Mouse (Mus musculus) urinary bladder, postnatal 4 days (tissue): Measurements from ENCODE around the gene Bbox1.

Experiments used
- DNase-seq, 2 experiments: peaks; one replicate each; pipeline ENCODE4 v3.0.0; 2021 to 2022; ENCODE audit warnings: low spot score in 2 of 2

Gene Bbox1

DNA sequence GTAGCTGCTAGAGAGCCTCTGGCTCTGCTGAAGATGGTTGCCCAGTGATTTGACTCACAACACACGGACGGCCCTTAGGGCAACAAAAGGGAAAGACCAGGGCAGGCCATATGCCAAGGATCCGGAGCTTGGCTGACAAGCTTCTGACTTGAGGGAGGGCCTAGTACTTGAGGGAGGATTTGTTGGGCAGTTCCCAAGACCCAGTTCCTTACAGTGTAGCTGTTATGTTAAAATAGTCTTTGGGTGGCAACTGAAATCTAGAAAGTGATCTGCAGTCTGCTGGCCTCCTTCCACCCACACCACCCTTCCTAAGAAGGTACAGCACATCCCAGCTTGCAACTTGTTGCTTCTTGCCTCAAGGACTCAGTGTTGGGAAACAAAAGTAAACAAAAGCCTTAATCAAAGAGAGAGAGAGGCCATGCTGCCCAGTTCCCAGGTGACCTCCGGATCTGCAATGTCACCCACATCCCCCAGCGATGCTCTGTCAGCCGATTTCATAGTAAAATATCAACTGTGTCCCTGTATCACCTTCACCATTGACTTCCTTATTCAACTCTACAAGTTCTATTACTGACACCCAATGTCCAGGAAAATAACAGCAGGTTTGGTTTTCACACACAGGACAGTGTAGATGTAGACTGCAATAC lies at the start of gene Bbox1:
Bbox1 (minus strand) TSS at position 52 of the 647 bp plus-strand sequence.
- no peak for DNase-seq

DNA sequence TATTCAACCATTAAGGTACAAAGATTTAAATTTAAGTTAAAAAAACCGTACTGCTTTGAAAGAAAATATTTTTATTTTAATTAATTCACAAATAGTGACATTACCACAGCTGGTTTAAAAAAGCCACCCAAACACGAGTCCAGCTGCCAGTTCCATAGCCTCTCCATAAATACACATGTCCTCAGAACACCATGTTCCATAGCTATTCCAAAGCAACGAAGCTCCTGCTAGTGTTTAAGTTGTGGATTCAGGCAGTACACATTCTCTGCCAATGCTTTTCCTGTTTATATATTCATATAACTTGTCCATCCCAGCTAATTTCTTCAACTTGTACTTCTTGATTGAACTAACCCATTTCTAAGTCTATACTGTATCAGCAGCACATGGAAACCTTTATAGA lies 49.5 kb upstream of the Bbox1 start:
- DNase-seq = no peak

- DNase-seq = peak in 1 of 2 experiments; percentile 50
Observed at GRCm38 (mm10) chr2:110362432-110363283, 48.3 kb upstream of the Bbox1 start, which contains the start of gene Fibin. TSS of gene Fibin (minus strand) at chr2:110363183.

GRCm38 (mm10) chr2:110353302-110353970 lies 39.1 kb upstream of the Bbox1 start:
- DNase-seq = no peak

GRCm38 (mm10) chr2:110351843-110352251 lies 37.5 kb upstream of the Bbox1 start:
- DNase-seq = no peak

DNA sequence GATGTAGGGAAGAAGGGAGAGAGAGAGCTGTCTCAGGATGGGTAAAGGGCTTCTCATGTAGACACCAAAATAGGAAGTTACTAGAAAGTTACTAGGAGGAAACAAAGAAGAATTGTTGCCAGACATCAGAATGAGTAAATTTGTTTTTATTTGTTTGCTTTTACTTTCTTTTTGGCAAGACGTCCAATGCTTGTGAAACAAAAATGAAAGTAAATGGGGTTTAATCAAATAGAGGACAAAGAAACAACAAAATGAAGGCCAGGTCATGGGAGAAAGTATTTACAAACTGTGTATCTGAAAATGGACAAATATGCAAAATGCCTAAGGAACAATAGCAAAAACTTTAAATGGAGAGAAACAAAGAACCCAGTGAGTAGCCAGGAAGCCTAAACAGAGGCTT lies 37.0 kb upstream of the Bbox1 start:
- no peak for DNase-seq

GRCm38 (mm10) chr2:110328953-110329352 lies 14.6 kb upstream of the Bbox1 start:
- DNase-seq = no peak

DNA sequence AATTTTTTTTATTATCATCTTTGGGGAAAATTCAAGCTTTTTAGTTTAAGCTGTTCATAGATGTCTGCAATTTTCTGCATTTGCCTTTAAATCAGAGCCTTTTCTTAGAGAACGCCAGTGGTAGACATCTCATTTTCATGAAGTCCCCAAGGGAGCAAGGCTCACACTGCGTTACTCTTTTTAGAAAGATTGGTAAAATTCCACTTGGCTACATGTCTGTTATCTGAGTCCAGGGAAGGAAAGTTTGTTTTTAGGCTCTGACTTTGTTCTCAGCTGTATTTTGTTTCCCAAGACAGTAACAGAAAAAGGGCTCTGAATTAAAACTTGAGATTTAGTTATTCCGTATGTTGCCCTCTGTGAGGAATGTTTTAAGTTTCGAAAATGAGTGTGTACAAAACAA lies 5.6 kb upstream of the Bbox1 start:
- DNase-seq = no peak

DNA sequence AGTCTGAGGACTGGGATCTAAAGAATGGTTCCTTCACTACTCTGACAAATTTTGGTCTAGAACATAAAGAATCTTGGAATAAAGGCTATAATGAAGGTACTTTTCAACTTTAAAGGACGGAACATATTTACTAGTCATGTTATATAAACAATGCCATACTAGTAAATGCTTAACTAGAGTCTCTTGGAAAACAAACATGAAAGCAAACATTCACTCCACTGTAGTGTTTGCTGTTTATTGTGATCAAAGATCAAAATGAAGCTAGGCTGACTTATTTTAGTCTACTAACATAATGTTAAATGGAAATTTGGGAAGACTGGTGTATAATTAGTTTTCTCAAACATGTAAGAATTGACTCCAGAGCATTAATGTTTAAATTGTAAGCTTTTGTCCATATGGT lies 4.9 kb upstream of the Bbox1 start:
- no peak for DNase-seq

GRCm38 (mm10) chr2:110318719-110319118 lies 4.4 kb upstream of the Bbox1 start:
- no peak for DNase-seq

DNA sequence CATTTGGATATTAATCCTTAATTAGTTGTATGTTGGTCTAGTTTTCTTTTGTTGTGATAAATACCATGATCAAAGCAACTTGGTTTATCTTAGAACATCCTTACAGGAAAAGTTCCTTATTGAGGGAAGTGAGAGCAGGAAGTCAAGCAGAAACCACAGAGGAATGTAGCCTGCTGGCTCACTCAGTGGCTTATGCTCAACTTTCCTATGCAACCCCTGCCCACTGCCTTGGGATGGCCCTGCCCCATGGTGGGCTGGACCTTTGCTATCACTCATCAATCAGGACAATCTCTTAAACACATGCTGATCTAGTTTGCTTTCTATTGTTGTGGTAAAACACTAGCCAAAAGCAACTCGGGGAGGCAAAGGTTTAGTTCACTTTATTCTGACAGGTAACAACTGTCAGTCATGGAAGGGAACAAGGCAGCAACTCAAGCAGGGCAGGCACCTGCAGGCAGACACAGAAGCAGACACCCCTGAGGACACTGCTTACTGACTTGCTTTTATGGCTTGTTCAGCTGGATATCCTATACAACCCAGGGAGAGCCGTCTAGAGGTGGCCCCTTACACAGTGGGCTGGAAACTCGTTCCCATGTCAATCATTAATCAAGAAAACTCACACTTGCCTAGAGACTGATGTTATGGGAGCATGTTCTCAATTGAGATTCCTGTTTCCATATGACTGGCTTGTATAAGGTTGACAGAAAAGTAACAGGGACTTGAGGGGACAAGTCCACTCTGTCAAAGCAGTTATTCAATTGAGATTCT lies 1.9 kb upstream of the Bbox1 start:
- no peak for DNase-seq

GRCm38 (mm10) chr2:110314074-110314473 lies 286 bp downstream of the Bbox1 start:
- DNase-seq = no peak

GRCm38 (mm10) chr2:110313305-110313824 lies 995 bp downstream of the Bbox1 start:
- no peak for DNase-seq

DNA sequence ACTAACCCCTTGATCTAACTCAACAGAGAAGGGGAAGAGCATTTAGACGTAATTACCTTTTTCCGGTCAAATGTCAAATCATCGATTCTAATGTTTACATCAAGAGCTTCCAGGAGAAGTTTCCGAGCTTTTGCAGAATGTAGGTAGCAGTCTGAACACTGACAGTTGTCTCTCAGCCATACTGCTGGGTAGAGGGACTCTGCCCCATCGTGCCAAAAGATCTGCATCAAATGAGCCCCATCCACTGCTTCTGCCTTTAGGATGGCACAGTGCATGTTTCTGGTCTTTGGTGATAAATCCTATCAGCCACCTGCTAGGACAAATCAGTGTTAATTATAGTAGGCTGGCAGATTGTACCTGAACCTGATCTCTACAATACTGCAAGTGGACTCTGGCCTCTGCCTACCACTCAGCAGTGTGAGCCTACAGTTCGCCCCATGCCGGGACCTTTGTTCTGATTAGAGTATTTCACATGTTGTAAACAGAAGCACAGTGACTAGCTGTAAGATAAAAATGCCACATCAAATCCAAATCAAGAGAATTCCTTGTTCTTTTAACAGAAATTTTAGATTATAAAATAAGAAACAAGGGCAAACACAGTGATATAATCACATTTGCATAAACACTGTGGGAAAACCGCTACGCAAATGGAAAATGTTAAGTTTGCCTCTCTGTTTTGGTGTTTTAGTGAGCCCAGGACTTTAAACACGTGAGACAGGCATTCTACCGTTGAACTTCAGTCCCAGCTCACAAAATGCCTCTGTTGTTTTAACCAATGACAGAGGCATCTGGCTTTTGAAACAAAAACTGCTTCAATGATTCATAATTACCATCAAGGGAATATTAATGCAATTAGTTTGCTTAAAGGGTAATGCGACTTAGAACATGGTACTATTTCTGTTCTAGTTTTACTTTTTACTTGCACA lies 8.7 kb downstream of the Bbox1 start:
- DNase-seq = no peak

DNA sequence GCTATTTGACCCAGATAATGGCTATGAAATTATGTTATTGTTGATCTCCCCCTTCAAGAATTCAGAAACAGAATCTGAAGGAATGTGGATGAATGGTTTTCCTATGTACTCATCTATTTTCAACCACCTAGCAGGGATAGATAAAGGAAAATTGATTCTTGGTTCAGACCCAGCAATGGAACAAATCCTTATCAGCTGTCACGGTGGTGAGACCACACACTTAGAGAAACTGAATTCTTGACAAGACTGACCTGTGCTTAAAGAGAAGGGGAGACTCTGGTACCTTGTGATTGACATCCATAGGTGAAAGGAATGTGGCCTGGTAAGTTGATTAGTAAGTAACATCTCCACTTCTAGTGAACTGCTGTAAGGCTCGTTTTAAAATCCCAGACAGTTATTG lies 12.1 kb downstream of the Bbox1 start:
- DNase-seq = no peak

- DNase-seq = no peak
Observed at GRCm38 (mm10) chr2:110301314-110301713, 13.0 kb downstream of the Bbox1 start.

DNA sequence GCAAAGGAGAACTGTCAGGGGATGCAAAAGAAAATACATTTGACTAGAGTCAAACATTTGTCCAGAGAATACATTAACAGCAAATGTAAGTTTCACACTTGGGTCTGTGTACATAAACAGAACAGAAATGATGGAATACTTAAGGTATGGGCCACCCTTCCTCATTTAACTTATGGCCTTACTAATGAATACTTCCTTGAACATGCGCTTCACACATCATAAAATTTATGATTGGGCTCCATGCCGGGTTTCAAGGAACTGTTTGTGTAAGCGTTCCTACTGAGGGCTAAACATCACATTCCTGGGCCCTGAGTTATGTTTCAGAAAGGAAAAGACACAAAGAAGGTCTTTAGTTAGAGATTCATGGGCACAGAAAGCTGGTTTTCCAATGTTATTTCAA lies 19.4 kb downstream of the Bbox1 start:
- DNase-seq = no peak

- no peak for DNase-seq
Observed at GRCm38 (mm10) chr2:110287959-110288358, 26.4 kb downstream of the Bbox1 start.

- DNase-seq = no peak
Observed at GRCm38 (mm10) chr2:110285829-110286504, 28.4 kb downstream of the Bbox1 start.

DNA sequence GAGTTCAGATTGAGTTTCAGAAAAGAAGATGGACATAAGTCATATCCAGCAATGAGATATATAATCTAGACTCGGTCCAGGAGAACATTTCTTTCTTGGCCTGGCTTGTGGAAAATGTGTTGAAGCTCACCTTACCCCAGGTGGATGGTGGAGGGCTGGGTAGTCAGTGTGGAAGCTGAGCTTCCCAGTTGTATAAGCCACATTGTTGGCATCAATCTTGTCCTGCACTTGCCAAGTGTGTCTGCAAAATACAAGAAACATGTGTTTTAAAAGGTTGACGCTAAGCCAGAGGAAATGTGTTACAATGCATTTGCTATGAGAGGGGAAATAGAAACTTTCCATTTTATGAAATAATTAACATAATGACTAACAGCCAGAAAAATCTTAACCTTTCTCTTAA lies 38.9 kb downstream of the Bbox1 start:
- DNase-seq = no peak
